In the genomic region with DNA sequence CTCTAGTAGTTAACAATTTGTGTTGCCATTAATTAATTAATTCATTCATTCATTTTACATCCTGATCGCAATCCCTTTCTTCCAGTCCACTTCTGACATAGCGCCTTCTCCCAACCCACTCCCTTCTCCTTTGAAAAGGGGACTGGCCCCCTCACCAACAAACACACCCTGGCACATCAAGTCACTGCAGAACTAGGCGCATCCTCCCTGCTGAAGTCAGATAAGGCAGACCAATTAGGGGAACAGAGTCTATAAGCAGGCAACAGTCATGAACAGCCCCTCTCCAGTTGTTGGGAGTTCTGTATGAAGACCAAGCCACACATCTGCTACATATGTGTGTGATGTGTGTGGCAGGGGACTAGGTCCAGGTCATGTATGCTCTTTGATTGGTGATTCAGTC, we compare ENCODE assay signal across 27 mouse cellular contexts. TPM values are rescaled to one million over a fixed set of nuclear protein-coding genes. Genes with fewer than 3 reads are reported as not detected.
"Had no signal": no experiment of that assay in that cellular context is flagged by ENCODE, and none has a peak within 500 bp of the region (broad histone marks: within the 10 kb centered on the region; RNA-seq: fewer than 3 reads in every experiment).

No protein-coding gene starts in this region.

- H3K9ac ChIP-seq: limb, embryonic 13.5 days; lung, embryonic 14.5 days; midbrain, embryonic 12.5 days; midbrain, embryonic 15.5 days; neural tube, embryonic 12.5 days; neural tube, embryonic 15.5 days; stomach, embryonic 15.5 days had no signal

- H3K4me3 ChIP-seq: layer of hippocampus, adult 2 months; limb, embryonic 13.5 days; midbrain, embryonic 12.5 days; midbrain, embryonic 15.5 days; neural tube, embryonic 12.5 days; neural tube, embryonic 15.5 days; stomach, embryonic 15.5 days had no signal

- H3K27me3 ChIP-seq: limb, embryonic 13.5 days; midbrain, embryonic 12.5 days; midbrain, embryonic 15.5 days; neural tube, embryonic 12.5 days; neural tube, embryonic 15.5 days; stomach, embryonic 15.5 days had no signal

- H3K9me3 ChIP-seq: limb, embryonic 13.5 days; midbrain, embryonic 12.5 days; midbrain, embryonic 15.5 days; neural tube, embryonic 12.5 days; neural tube, embryonic 15.5 days; stomach, embryonic 15.5 days had no signal

- DNase-seq: kidney, adult 18-20 months; kidney, adult 9 months; kidney, postnatal 25 days; layer of hippocampus, adult 9-11 months; lung, embryonic 14.5 days; right cerebral cortex, adult 18-20 months; right cerebral cortex, postnatal 14 days; right cerebral cortex, postnatal 4 days; thymus, postnatal 25 days had no signal

- H3K4me1 ChIP-seq: limb, embryonic 13.5 days; midbrain, embryonic 12.5 days; midbrain, embryonic 15.5 days; neural tube, embryonic 12.5 days; neural tube, embryonic 15.5 days; stomach, embryonic 15.5 days had no signal

- H3K27ac ChIP-seq: kidney, postnatal 0 days; layer of hippocampus, adult 2 months; limb, embryonic 13.5 days; macrophage; midbrain, embryonic 12.5 days; midbrain, embryonic 15.5 days; neural tube, embryonic 12.5 days; neural tube, embryonic 15.5 days; stomach, embryonic 15.5 days had no signal

- H3K36me3 ChIP-seq: limb, embryonic 13.5 days; midbrain, embryonic 12.5 days; midbrain, embryonic 15.5 days; neural tube, embryonic 12.5 days; neural tube, embryonic 15.5 days; stomach, embryonic 15.5 days had no signal

- ATAC-seq: inflammation-experienced regulatory T-cells, adult 6 months; intestine, embryonic 16.5 days; lung, postnatal 0 days; midbrain, embryonic 15.5 days had no signal

- H3K4me2 ChIP-seq: limb, embryonic 13.5 days; lung, embryonic 14.5 days; midbrain, embryonic 12.5 days; midbrain, embryonic 15.5 days; neural tube, embryonic 12.5 days; neural tube, embryonic 15.5 days; stomach, embryonic 15.5 days had no signal

RNA-seq across cellular contexts. Expression of a gene that starts 33.4 kb away (rescaled TPM):
- total RNA-seq: layer of hippocampus, adult 2 months; layer of hippocampus, postnatal 25 days; left cerebral cortex, adult 18-20 months; left cerebral cortex, postnatal 10 days; left cerebral cortex, postnatal 36 days; megakaryocyte, adult 5-6 weeks had no signal
- polyA plus RNA-seq: limb, embryonic 13.5 days; lung, embryonic 14.5 days; lung, postnatal 0 days; macrophage; midbrain, embryonic 12.5 days; midbrain, embryonic 15.5 days; neural tube, embryonic 12.5 days; neural tube, embryonic 15.5 days; stomach, embryonic 15.5 days; thymus, postnatal 0 days had no signal
